In genomic region chr3:89677617-89678016, GRCm38 (mm10) we compare ENCODE assay signal across 20 mouse cellular contexts. TPM values are rescaled to one million over a fixed set of nuclear protein-coding genes. Genes with fewer than 3 reads are reported as not detected.
A peak's percentile ranks its signal among the peaks of the same experiment; 100 is the strongest.
DNase-seq lines count a peak whose midpoint lies in the region; ATAC-seq lines count a peak whose summit lies in the region.
"Had no signal": no experiment of that assay in that cellular context is flagged by ENCODE, and none has a peak within 500 bp of the region (broad histone marks: within the 10 kb centered on the region; RNA-seq: fewer than 3 reads in every experiment).

No protein-coding gene starts in this region.

- H3K4me3 ChIP-seq in midbrain, embryonic 10.5 days, result no peak overlapping the region
- H3K4me3 ChIP-seq in midbrain, embryonic 15.5 days, result no peak overlapping the region
- no peak overlapping the region for H3K4me3 ChIP-seq in forebrain, embryonic 12.5 days (replicated peaks)
- H3K4me3 ChIP-seq in hindbrain, embryonic 13.5 days, result no peak overlapping the region
- H3K4me3 ChIP-seq in midbrain, embryonic 14.5 days (replicated peaks; ENCODE audit: low read depth, low read length), result no peak overlapping the region
- H3K4me3 ChIP-seq: gastrocnemius, adult 2 months; intestine, embryonic 15.5 days; layer of hippocampus, adult 2 months had no signal

- H3K9ac ChIP-seq in midbrain, embryonic 15.5 days, result no peak overlapping the region
- H3K9ac ChIP-seq in forebrain, embryonic 12.5 days, result no peak overlapping the region; the same call in 1 of the 2 replicates
- H3K9ac ChIP-seq in hindbrain, embryonic 13.5 days, result no peak overlapping the region
- no peak overlapping the region for H3K9ac ChIP-seq in midbrain, embryonic 14.5 days (replicated peaks; ENCODE audit: low read length)
- H3K9ac ChIP-seq: intestine, embryonic 15.5 days had no signal

- no peak for DNase-seq in midbrain, embryonic 10.5 days (ENCODE audit: low spot score)
- DNase-seq in midbrain, embryonic 14.5 days, result peak; percentile 61
- no peak for DNase-seq in ovary, postnatal 36 days (ENCODE audit: low spot score)
- DNase-seq in right cerebral cortex, postnatal 25 days, result no peak
- DNase-seq in kidney, postnatal 14 days, result no peak
- DNase-seq: adrenal gland, postnatal 36 days; cerebellum, adult 2 months; gastrocnemius, adult 2 months; heart, postnatal 10 days; layer of hippocampus, postnatal 36 days; liver; spleen, adult 18-20 months had no signal

- peaks cover 18% of the 10 kb centered on the region for H3K4me1 ChIP-seq in midbrain, embryonic 10.5 days
- peaks cover 9% of the 10 kb centered on the region for H3K4me1 ChIP-seq in midbrain, embryonic 15.5 days
- H3K4me1 ChIP-seq in forebrain, embryonic 12.5 days, result peaks cover 14% of the 10 kb centered on the region
- H3K4me1 ChIP-seq in hindbrain, embryonic 13.5 days (replicated peaks), result peaks cover 15% of the 10 kb centered on the region
- H3K4me1 ChIP-seq in midbrain, embryonic 14.5 days (ENCODE audit: control insufficient read depth, insufficient read depth, low read length), result peaks cover 11% of the 10 kb centered on the region; the same call in 1 of the 2 replicates
- H3K4me1 ChIP-seq: intestine, embryonic 15.5 days had no signal

- no peaks in the 10 kb centered on the region for H3K36me3 ChIP-seq in midbrain, embryonic 10.5 days
- H3K36me3 ChIP-seq in midbrain, embryonic 15.5 days (replicated peaks), result no peaks in the 10 kb centered on the region
- H3K36me3 ChIP-seq in forebrain, embryonic 12.5 days (replicated peaks), result no peaks in the 10 kb centered on the region
- H3K36me3 ChIP-seq in hindbrain, embryonic 13.5 days, result no peaks in the 10 kb centered on the region
- H3K36me3 ChIP-seq in midbrain, embryonic 14.5 days (ENCODE audit: control insufficient read depth, insufficient read depth, low read length), result no peaks in the 10 kb centered on the region
- H3K36me3 ChIP-seq: intestine, embryonic 15.5 days had no signal

- H3K27me3 ChIP-seq in midbrain, embryonic 10.5 days (ENCODE audit: low read depth, poor library complexity, severe bottlenecking), result 0 out of 2 replicates have a peak, but pooled peaks cover 6% of the 10 kb centered on the region
- no peaks in the 10 kb centered on the region for H3K27me3 ChIP-seq in midbrain, embryonic 15.5 days (replicated peaks)
- no peaks in the 10 kb centered on the region for H3K27me3 ChIP-seq in forebrain, embryonic 12.5 days
- 0 out of 2 replicates have a peak, but pooled peaks cover 2% of the 10 kb centered on the region for H3K27me3 ChIP-seq in hindbrain, embryonic 13.5 days
- H3K27me3 ChIP-seq in midbrain, embryonic 14.5 days (ENCODE audit: control insufficient read depth, insufficient read depth, low read length), result no peaks in the 10 kb centered on the region
- H3K27me3 ChIP-seq: intestine, embryonic 15.5 days had no signal

- no peaks in the 10 kb centered on the region for H3K9me3 ChIP-seq in midbrain, embryonic 10.5 days (replicated peaks)
- H3K9me3 ChIP-seq in midbrain, embryonic 15.5 days, result no peaks in the 10 kb centered on the region
- H3K9me3 ChIP-seq in forebrain, embryonic 12.5 days, result no peaks in the 10 kb centered on the region
- H3K9me3 ChIP-seq in hindbrain, embryonic 13.5 days, result no peaks in the 10 kb centered on the region
- H3K9me3 ChIP-seq in midbrain, embryonic 14.5 days (ENCODE audit: control insufficient read depth, low read length), result no peaks in the 10 kb centered on the region
- H3K9me3 ChIP-seq: intestine, embryonic 15.5 days had no signal

- ATAC-seq in midbrain, embryonic 15.5 days (replicated peaks), result no peak
- ATAC-seq in forebrain, embryonic 12.5 days (ENCODE audit: low FRiP score), result 0 out of 2 replicates have a peak, but pooled peaks have one; percentile 41
- no peak for ATAC-seq in hindbrain, embryonic 13.5 days (ENCODE audit: low FRiP score)
- ATAC-seq in midbrain, embryonic 14.5 days (ENCODE audit: low FRiP score, low TSS enrichment), result no peak
- ATAC-seq: intestine, embryonic 15.5 days; lung, postnatal 0 days had no signal

- WGBS in midbrain, embryonic 10.5 days, result 49% methylated on average over 5 of the region's 5 CpGs
- 33% methylated on average over 5 of the region's 5 CpGs for WGBS in midbrain, embryonic 15.5 days
- WGBS in forebrain, embryonic 12.5 days, result 28% methylated on average over 5 of the region's 5 CpGs
- WGBS in hindbrain, embryonic 13.5 days, result 33% methylated on average over 5 of the region's 5 CpGs
- WGBS in midbrain, embryonic 14.5 days, result 29% methylated on average over 5 of the region's 5 CpGs

- peak overlapping the region; percentile 75 for H3K27ac ChIP-seq in midbrain, embryonic 10.5 days (replicated peaks)
- no peak overlapping the region for H3K27ac ChIP-seq in midbrain, embryonic 15.5 days
- peak overlapping the region; percentile 68; the same call in 1 of the 2 replicates for H3K27ac ChIP-seq in forebrain, embryonic 12.5 days
- peak overlapping the region; percentile 70 for H3K27ac ChIP-seq in hindbrain, embryonic 13.5 days
- H3K27ac ChIP-seq in midbrain, embryonic 14.5 days (replicated peaks; ENCODE audit: low read depth, low read length), result 0 out of 2 replicates have a peak overlapping the region, but pooled peaks have one; percentile 49
- H3K27ac ChIP-seq: gastrocnemius, adult 2 months; intestine, embryonic 15.5 days; kidney, postnatal 0 days; layer of hippocampus, adult 2 months had no signal

- no peak overlapping the region for H3K4me2 ChIP-seq in midbrain, embryonic 15.5 days
- no peak overlapping the region for H3K4me2 ChIP-seq in forebrain, embryonic 12.5 days
- no peak overlapping the region for H3K4me2 ChIP-seq in hindbrain, embryonic 13.5 days
- no peak overlapping the region for H3K4me2 ChIP-seq in midbrain, embryonic 14.5 days (ENCODE audit: low read length)
- H3K4me2 ChIP-seq: heart, embryonic 11.5 days; intestine, embryonic 15.5 days had no signal

RNA-seq across cellular contexts. Expression of gene Adar, which starts 37.2 kb away (rescaled TPM):
- 13.6 and 16.4 TPM in 2 replicates for polyA plus RNA-seq in midbrain, embryonic 10.5 days (2016; fragmentation: Nextera tagmentation; extraction: Ambion mirVana)
- polyA plus RNA-seq in midbrain, embryonic 15.5 days (2015; fragmentation: Nextera tagmentation; extraction: Ambion mirVana), result 33.3 and 33.4 TPM in 2 replicates
- 22.1 and 28.5 TPM in 2 replicates for polyA plus RNA-seq in forebrain, embryonic 12.5 days (2016; fragmentation: Nextera tagmentation; extraction: Ambion mirVana)
- polyA plus RNA-seq in hindbrain, embryonic 13.5 days (2015; fragmentation: Nextera tagmentation; extraction: Ambion mirVana), result 19.8 and 23.1 TPM in 2 replicates
- polyA plus RNA-seq in midbrain, embryonic 14.5 days (2014; fragmentation: Nextera tagmentation; extraction: Ambion mirVana), result 26.1 and 33.6 TPM in 2 replicates
